Mouse (Mus musculus) embryonic fibroblast, embryonic 13.5 days (primary cell): ENCODE data around the gene Magi2. TPM values are rescaled to one million over a fixed set of nuclear protein-coding genes. Genes with fewer than 3 reads are reported as not detected.
"Not testable (repeated sequence)": the region's sequence is repeated elsewhere in the genome, so short reads cannot be mapped to it uniquely, and the experiment has no call there.

Source experiments
- H3K27ac ChIP-seq: 2 replicates; pipeline ENCODE4 v1.5.1; 2012; ENCODE audit warnings: low read length, control low read depth, inconsistent platforms; ENCODE audit not compliant: insufficient read depth
- H3K4me1 ChIP-seq: 2 replicates; pipeline ENCODE4 v1.6.1; 2011; ENCODE audit warnings: low read length; ENCODE audit not compliant: control insufficient read depth, insufficient read depth
- H3K4me3 ChIP-seq: 2 replicates; pipeline ENCODE4 v1.5.1; 2011; ENCODE audit warnings: mild to moderate bottlenecking, control low read depth, low read length; ENCODE audit not compliant: insufficient read depth
- CTCF ChIP-seq: IDR thresholded peaks from 2 replicates; pipeline ENCODE4 v1.5.1; 2011; ENCODE audit warnings: mild to moderate bottlenecking, control low read depth, low read length, moderate library complexity, borderline replicate concordance; ENCODE audit not compliant: insufficient read depth
- POLR2A ChIP-seq: IDR thresholded peaks from 2 replicates; pipeline ENCODE4 v1.6.1; 2011; ENCODE audit warnings: low read depth, mild to moderate bottlenecking, control low read depth, low read length, moderate library complexity
- polyA plus RNA-seq: library from polyadenylated mRNA; stranded (reverse); fragments of >200 nt; gene quantifications from 2 replicates; pipeline ENCODE4 v1.2.4, GENCODE M21; 2011; ENCODE audit warnings: low read depth; ENCODE audit not compliant: missing spikeins, insufficient read length

Magi2 gene
- polyA plus RNA-seq, 1 experiment: 4.6 TPM

DNA sequence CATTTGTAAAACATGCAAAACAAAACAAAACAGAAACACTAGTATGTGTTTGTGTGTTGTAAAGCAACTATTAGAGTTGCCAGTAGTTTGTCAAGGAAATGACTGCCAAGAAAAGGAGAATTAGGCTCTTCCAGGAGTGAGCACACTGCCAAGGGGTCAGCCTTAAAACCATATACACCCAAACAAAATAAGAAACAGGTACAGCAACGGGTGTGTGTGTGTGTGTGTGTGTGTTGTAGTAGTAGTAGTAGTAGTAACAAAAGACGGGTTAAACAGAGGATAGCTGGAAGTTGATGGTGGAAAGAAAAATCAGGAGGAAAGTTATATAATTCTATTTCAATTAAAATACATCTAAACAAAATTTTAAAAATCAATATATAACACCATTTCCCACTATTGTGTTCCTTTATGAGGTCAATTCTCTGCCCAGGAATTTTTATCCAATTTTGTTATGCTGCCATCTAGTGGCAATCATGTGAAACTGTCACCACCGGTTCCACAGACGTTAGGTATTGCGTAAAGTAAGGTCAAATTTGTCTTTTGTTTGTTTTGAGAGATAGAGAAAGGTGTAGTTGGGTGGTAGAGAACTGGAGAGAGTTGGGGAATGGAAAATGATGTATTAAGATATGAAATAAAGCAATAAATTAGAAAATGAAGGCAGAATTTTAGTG, 174.0 kb downstream of the Magi2 start:
- Histone ChIP-seq H3K4me3 (no peak overlapping the region), H3K4me1 (no peaks in the 10 kb centered on the region), H3K27ac (no peak overlapping the region)
- TF ChIP-seq CTCF: no peak
- TF ChIP-seq POLR2A: no peak

DNA sequence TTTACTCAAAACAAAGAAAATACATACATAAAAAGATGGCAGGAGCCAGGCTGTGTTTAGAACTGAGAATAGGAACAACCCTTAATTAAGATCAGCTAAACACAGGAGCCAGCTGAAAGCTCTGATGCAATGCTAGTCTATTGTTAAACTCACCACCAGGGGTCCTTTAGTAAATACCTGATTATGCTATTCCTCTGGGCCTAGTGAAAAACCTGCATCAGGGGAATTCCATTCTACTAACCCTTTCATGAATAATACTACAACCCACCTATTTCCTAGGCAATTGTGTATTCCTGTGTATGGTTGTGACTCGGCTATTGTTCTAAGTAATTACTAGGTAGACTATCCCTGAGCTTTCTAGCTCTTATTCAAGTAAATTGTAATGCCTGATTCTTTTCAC, 177.4 kb downstream of the Magi2 start:
- H3K4me1 ChIP-seq, H3K4me3 ChIP-seq, H3K27ac ChIP-seq: not testable (repeated sequence)

DNA sequence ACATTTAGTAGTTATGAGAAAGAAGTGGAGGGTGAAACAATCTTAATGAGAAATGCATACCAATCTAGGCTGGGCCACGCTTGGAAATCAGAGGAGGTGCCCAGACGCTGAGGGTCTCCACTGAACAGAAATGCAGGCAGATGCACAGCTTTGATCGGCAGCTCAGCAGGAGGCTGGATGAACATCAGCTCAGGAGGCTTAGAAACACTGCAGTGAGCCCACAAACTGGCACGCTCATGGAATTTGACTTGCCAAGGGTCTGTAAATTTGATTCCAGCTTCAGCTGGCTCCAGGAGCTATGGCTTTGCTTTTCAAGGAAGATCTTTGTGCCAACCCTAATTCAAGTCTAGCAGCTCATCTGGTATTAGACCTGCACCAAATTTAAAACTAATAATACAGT, 187.7 kb downstream of the Magi2 start:
- Histone ChIP-seq H3K27ac (no peak overlapping the region), H3K4me1 (no peaks in the 10 kb centered on the region), H3K4me3 (no peak overlapping the region)
- no peak for TF ChIP-seq CTCF
- TF ChIP-seq POLR2A: no peak

DNA sequence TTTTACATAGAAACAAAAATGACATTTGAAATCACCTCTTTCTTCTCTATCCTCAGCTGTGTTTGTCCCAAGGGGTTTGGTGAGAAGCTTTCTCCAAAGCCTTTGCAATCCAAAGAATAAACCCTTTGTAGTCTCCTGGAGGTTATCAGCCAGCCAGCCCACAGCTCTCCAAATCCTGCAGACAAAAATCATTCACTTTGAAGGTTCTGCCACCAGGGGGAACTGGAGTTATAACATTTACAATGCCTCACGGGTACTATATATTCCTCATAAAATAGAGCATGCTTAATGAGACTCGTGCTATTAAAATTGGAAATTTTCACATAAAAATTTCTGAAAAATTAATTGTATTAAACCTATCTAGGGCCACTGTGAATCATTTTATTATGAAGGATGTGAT, 202.5 kb downstream of the Magi2 start:
- TF ChIP-seq CTCF: no peak
- TF ChIP-seq POLR2A: no peak
- no peak overlapping the region for H3K27ac ChIP-seq
- no peak overlapping the region for H3K4me3 ChIP-seq
- no peaks in the 10 kb centered on the region for H3K4me1 ChIP-seq

DNA sequence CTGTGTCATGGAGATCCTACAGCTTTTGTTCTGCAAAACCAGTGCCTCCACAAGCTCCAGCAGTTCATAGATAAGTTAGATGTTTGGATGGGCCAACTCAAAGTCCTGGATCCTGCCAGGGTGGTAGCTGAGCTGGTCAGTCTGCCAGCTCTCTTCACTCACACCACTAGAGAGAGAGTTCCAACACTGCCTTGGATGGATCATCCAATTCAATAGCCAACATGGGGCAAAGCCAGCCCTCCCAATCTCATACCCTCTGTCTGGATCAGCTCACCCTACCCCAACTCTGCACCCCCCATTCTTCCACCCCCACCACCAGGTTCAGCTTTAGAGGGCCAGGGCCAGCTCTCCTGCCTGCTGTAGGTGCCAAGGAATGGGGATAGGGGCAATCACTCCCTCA, 235.7 kb downstream of the Magi2 start:
- TF ChIP-seq POLR2A: no peak
- no peak for TF ChIP-seq CTCF
- Histone ChIP-seq H3K4me3 (no peak overlapping the region), H3K27ac (no peak overlapping the region), H3K4me1 (0 out of 2 replicates have a peak, but pooled peaks cover 3% of the 10 kb centered on the region)

DNA sequence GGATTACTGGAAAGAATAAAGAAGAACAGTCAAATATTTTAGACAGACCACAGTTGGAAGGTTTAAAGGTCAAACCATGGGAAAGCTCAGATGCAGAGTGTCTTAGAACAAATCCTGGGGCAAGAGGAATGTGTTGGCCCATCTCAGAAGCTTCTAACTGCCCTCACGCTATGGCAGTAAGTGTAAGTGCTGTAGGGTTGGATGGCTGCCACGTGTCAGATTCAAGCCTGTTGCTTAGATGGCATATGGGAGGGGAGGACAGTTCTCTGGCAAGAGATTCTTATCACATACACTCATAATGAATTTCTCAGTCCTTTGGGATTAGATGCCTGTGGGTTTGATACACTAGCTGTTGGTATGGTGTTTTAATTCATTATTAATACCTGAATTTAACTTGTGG, 238.5 kb downstream of the Magi2 start:
- TF ChIP-seq POLR2A (no peak), CTCF (no peak)
- Histone ChIP-seq H3K4me3 (no peak overlapping the region), H3K4me1 (0 out of 2 replicates have a peak, but pooled peaks cover 3% of the 10 kb centered on the region), H3K27ac (no peak overlapping the region)

DNA sequence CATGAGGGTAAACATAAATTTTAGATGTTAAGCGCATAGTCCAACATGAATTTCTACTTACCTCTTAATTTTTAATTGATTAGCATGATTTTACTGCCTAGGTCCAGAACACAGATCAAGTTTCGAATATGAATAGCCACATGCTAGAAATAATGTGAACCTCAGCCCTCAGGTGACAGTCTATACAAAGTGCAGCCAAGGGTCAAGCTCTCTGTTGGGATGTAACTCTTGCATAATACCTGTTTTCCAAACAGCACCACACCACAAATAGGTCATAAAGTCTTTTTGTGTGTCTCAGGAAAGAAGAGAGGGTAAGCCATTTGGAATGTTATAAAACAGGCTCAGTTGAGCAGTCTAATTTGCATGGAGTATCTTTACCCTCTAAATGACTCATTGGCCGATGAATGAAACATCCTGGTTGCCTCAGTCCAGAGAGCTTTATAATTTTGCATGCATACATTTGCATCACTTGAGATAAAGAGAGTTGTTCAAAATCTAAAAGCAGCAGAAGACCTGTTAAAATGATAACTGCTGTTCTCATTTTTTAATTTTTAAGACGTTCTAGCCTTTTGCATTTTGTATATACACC, 246.1 kb downstream of the Magi2 start:
- no peak overlapping the region for H3K4me3 ChIP-seq
- TF ChIP-seq POLR2A (no peak), CTCF (no peak)
- no peak overlapping the region for H3K27ac ChIP-seq
- no peaks in the 10 kb centered on the region for H3K4me1 ChIP-seq

DNA sequence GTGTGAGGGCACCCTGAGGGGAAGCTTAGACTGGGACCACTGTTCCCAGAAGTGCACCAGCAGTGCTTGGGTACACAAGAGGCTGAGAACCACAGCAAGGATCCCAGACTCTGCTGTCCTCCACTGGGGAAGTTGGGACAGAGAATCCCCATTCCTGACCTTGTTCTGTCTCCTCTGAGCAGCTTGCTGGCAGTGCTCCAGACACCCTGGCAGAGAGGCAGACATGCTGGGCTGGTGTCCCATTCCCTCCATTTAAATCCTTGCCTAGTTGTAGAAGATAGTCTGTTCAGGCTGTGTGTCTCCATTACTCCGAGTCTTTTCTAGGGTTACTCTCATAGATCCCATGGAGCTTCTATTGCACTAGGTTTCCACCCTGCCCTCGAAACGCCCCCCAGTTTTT, 256.1 kb downstream of the Magi2 start:
- Histone ChIP-seq H3K4me1 (no peaks in the 10 kb centered on the region), H3K4me3 (no peak overlapping the region), H3K27ac (no peak overlapping the region)
- no peak for TF ChIP-seq POLR2A
- no peak for TF ChIP-seq CTCF

DNA sequence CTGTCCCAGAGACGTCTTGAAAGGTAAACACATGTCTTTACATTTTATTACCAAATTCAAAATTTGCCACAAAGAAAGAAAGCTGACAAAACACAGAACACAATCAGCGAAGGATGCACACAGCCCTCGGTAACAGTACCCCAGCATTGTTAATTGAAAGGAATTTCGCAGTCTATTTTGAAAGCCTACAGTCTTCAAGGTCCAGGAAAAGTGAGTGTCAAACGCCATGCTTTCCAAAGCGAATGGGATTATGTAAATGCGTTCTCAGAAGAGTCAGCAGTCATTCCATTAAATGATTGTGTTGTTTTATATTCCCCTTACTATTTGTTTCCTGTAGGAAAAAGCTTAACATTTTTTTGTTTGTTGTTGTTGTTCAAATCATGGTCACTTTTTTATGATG, 261.1 kb downstream of the Magi2 start:
- TF ChIP-seq POLR2A (no peak), CTCF (no peak)
- H3K4me1 ChIP-seq: no peaks in the 10 kb centered on the region
- H3K4me3 ChIP-seq: no peak overlapping the region
- no peak overlapping the region for H3K27ac ChIP-seq

DNA sequence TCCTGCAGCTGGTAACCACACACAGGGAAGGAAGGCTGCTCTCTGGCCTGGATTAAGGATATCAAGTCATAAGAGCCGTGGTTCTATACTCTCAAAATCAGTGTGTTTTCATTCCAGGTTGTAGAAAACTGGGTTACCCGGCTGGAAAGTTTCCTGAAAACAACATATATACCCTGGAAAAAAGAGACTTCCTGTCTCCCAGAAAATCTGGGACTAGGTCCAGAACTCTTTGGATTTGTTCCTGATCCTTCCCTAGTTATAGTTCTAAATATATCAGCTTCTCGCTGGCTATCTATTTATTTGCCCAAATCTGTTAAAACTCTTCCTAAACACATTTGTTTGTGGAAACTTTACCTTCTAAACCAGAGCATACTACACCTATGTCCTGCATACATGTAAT, 274.2 kb downstream of the Magi2 start:
- TF ChIP-seq POLR2A: no peak
- TF ChIP-seq CTCF: no peak
- no peak overlapping the region for H3K27ac ChIP-seq
- H3K4me3 ChIP-seq: no peak overlapping the region
- H3K4me1 ChIP-seq: no peaks in the 10 kb centered on the region

DNA sequence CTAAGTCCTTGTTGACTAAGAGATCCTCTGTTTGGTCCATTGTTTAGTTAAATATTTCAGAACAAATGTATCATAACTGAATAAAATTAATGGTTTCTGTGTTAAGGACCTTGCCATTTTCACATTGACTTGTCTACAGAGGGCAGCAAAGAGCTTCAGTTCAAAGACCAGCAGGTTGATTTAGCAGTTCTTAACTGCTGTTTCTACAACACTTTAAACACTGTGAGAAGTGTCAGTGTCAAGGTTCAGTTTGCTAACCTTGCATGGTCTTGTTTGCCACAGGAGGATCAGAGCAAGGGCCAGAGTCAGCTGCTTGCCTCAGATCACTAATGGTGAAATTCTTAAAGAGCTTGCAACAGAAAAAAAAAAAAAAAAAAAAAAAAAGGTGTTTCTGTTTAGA, 295.3 kb downstream of the Magi2 start:
- no peak overlapping the region for H3K27ac ChIP-seq
- no peaks in the 10 kb centered on the region for H3K4me1 ChIP-seq
- TF ChIP-seq CTCF (no peak), POLR2A (no peak)
- H3K4me3 ChIP-seq: no peak overlapping the region
